In genomic region chr8:9978475-9979230, GRCm38 (mm10) we compare ENCODE assay signal across 8 mouse cellular contexts. TPM values are rescaled to one million over a fixed set of nuclear protein-coding genes. Genes with fewer than 3 reads are reported as not detected.
DNase-seq lines count a peak whose midpoint lies in the region; ATAC-seq lines count a peak whose summit lies in the region.

No protein-coding gene starts in this region.

- peak; percentile 16 for DNase-seq in adrenal gland, postnatal 14 days
- no peak for DNase-seq in adrenal gland, adult 8-10 months
- DNase-seq in thymus, postnatal 14 days, result peak; percentile 18
- no peak for DNase-seq in thymus, postnatal 4 days
- peak; percentile 6 to 10 for DNase-seq in heart, postnatal 14 days
- no peak for DNase-seq in frontal cortex, adult 2 months (ENCODE audit: extremely low spot score in 1 of 2, low spot score in 1 of 2)
- no peak for DNase-seq in frontal cortex, postnatal 10 days (ENCODE audit: low spot score in 2 of 2)

- ATAC-seq in liver, embryonic 16.5 days (ENCODE audit: low read depth), result no peak

- H3K9ac ChIP-seq in liver, embryonic 16.5 days (ENCODE audit: low read depth, low read length), result peak overlapping the region; percentile 95

- no peaks in the 10 kb centered on the region for H3K9me3 ChIP-seq in liver, embryonic 16.5 days (replicated peaks; ENCODE audit: control insufficient read depth, low read length)

- H3K27me3 ChIP-seq in liver, embryonic 16.5 days (ENCODE audit: control insufficient read depth, insufficient read depth, low read depth, low read length), result no peaks in the 10 kb centered on the region

- peak overlapping the region; percentile 89 for H3K4me3 ChIP-seq in liver, embryonic 16.5 days (ENCODE audit: low read depth, low read length)

- WGBS in liver, embryonic 16.5 days (ENCODE audit: insufficient replicate concordance), result 39% methylated on average over 18 of the region's 18 CpGs

- H3K4me1 ChIP-seq in liver, embryonic 16.5 days (ENCODE audit: control insufficient read depth, low read depth, low read length), result peaks cover 20% of the 10 kb centered on the region

- intact Hi-C loops in heart, postnatal 14 days (cut with DNase I), result loop anchor here (5.0 kb wide), 2 partner anchors 254 to 324 kb away; no protein-coding TSS in a partner anchor

- H3K4me2 ChIP-seq in liver, embryonic 16.5 days (ENCODE audit: low read depth, low read length), result peak overlapping the region; percentile 90

- peak overlapping the region; percentile 85; the same call in 1 of the 2 replicates for H3K27ac ChIP-seq in liver, embryonic 16.5 days (ENCODE audit: low read length)

- H3K36me3 ChIP-seq in liver, embryonic 16.5 days (ENCODE audit: control insufficient read depth, insufficient read depth), result no peaks in the 10 kb centered on the region; the same call in 1 of the 2 replicates

RNA-seq across cellular contexts. Expression of gene Abhd13, which starts 1.1 kb away (rescaled TPM):
- 19.2 and 20.7 TPM in 2 replicates for total RNA-seq in adrenal gland, postnatal 14 days (2021)
- 10 to 100 TPM; 20.3 to 23.0 (median 21.6) TPM for total RNA-seq in adrenal gland, adult 8-10 months (2022)
- total RNA-seq in heart, postnatal 14 days (2021), result 10 to 100 TPM; 16.4 to 16.6 TPM
- 4.2 and 4.4 TPM in 2 replicates for polyA plus RNA-seq in liver, embryonic 16.5 days (2015; fragmentation: Nextera tagmentation; extraction: Ambion mirVana)
- polyA plus RNA-seq in frontal cortex, adult 2 months (2012; rRNA removed), result 14.7 and 14.8 TPM in 2 replicates

RNA-seq across cellular contexts. Expression of gene Lig4, which starts 1.2 kb away (rescaled TPM):
- 6.1 and 6.6 TPM in 2 replicates for total RNA-seq in adrenal gland, postnatal 14 days (2021)
- 1 to 10 TPM; 7.1 to 9.8 (median 8.5) TPM for total RNA-seq in adrenal gland, adult 8-10 months (2022)
- total RNA-seq in heart, postnatal 14 days (2021), result 1 to 10 TPM; 4.9 to 6.0 TPM
- polyA plus RNA-seq in liver, embryonic 16.5 days (2015; fragmentation: Nextera tagmentation; extraction: Ambion mirVana), result 0.81 and 0.90 TPM in 2 replicates
- 5.1 and 5.7 TPM in 2 replicates for polyA plus RNA-seq in frontal cortex, adult 2 months (2012; rRNA removed)

RNA-seq across cellular contexts. Expression of gene Tnfsf13b, which starts 27.6 kb away (rescaled TPM):
- total RNA-seq in adrenal gland, postnatal 14 days (2021), result 2.3 and 3.5 TPM in 2 replicates
- total RNA-seq in adrenal gland, adult 8-10 months (2022), result 1 to 10 TPM; 5.7 to 8.6 (median 7.5) TPM
- 1 to 10 TPM; 4.3 to 4.5 TPM for total RNA-seq in heart, postnatal 14 days (2021)
- polyA plus RNA-seq in liver, embryonic 16.5 days (2015; fragmentation: Nextera tagmentation; extraction: Ambion mirVana), result 0.61 and 0.78 TPM in 2 replicates
- polyA plus RNA-seq in frontal cortex, adult 2 months (2012; rRNA removed), result 1.4 and 1.6 TPM in 2 replicates

Comparison
In these comparisons a context has a peak if more than half of its experiments do, and no peak if none do; other contexts are left out.
1. DNase-seq: peak in adrenal gland, postnatal 14 days (single experiment), thymus, postnatal 14 days (single experiment) and heart, postnatal 14 days (2 of 2); none in adrenal gland, adult 8-10 months (single experiment), thymus, postnatal 4 days (single experiment), frontal cortex, adult 2 months (0 of 2) and frontal cortex, postnatal 10 days (0 of 2).